ENCODE assay signal across 23 mouse cellular contexts in the genomic region with DNA sequence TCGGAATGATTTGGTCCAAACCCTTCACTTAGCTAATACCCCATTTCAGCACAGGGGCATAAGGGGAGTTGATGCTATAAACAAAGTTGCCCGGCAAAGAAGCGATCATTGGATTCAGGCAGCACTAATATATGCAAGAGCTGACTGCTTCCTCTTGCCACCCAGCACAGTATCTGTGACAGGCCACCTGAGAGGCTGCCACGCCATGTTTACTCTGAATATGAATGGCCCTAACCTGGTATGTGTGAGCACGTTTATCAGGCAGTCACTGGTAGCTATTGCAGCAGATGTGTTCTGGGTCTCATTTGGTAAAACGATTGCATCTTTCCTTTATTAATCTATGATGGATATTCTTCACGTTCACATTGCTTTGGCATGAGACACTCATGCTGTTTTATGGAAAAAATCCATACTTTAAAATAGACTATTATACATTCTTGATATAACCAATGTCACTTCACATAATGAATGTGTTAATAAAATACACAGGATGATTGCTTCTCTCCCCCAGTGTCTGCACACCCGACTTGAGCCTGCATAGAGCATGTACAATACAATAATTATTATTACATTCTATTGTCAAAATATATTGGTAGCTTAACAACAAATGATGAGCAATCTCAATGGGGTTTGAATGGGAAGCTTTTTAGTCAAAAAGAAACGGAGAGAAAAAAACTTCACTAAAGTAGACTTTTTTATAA.
DNase-seq lines count a peak whose midpoint lies in the region; ATAC-seq and TF ChIP-seq lines count a peak whose summit lies in the region.
"Had no signal": no experiment of that assay in that cellular context is flagged by ENCODE, and none has a peak within 500 bp of the region (broad histone marks: within the 10 kb centered on the region; RNA-seq: fewer than 3 reads in every experiment).

No protein-coding gene starts in this region.

- H3K27me3 ChIP-seq in hindbrain, embryonic 14.5 days (ENCODE audit: control insufficient read depth, insufficient read depth, low read length): no peaks in the 10 kb centered on the region
- H3K27me3 ChIP-seq in hindbrain, embryonic 10.5 days (ENCODE audit: insufficient read depth, poor library complexity, severe bottlenecking): no peaks in the 10 kb centered on the region
- H3K27me3 ChIP-seq in midbrain, embryonic 12.5 days: no peaks in the 10 kb centered on the region
- no peaks in the 10 kb centered on the region for H3K27me3 ChIP-seq in midbrain, embryonic 15.5 days (replicated peaks)
- H3K27me3 ChIP-seq: CH12.LX; embryonic facial prominence, embryonic 15.5 days; Patski had no signal

- H3K4me3 ChIP-seq in hindbrain, embryonic 14.5 days (replicated peaks; ENCODE audit: low read length): no peak overlapping the region
- no peak overlapping the region for H3K4me3 ChIP-seq in hindbrain, embryonic 10.5 days
- H3K4me3 ChIP-seq in midbrain, embryonic 12.5 days: no peak overlapping the region
- H3K4me3 ChIP-seq in midbrain, embryonic 15.5 days: no peak overlapping the region
- H3K4me3 ChIP-seq: embryonic facial prominence, embryonic 15.5 days; erythroblast, embryonic 14.5 days; forebrain, embryonic 10.5 days; heart, embryonic 10.5 days had no signal

- DNase-seq in hindbrain, embryonic 14.5 days (ENCODE audit: low spot score): no peak
- no peak for DNase-seq in hindbrain, embryonic 10.5 days (ENCODE audit: low spot score)
- DNase-seq in brain, embryonic 14.5 days (ENCODE audit: low read depth): peak; percentile 25
- no peak for DNase-seq in adrenal gland, postnatal 4 days (ENCODE audit: low spot score in 2 of 2)
- DNase-seq: adrenal gland, adult 2 months; adrenal gland, postnatal 25 days; cerebellum, adult 11 months; cerebellum, adult 8-10 months; cerebellum, postnatal 14 days; embryo, embryonic 11 days; gastrocnemius, postnatal 10 days; heart, adult 18-20 months; heart, postnatal 10 days; heart, postnatal 4 days had no signal

- no peaks in the 10 kb centered on the region for H3K36me3 ChIP-seq in hindbrain, embryonic 14.5 days (replicated peaks; ENCODE audit: control insufficient read depth, insufficient read depth)
- H3K36me3 ChIP-seq in hindbrain, embryonic 10.5 days: no peaks in the 10 kb centered on the region
- H3K36me3 ChIP-seq in midbrain, embryonic 12.5 days: no peaks in the 10 kb centered on the region
- H3K36me3 ChIP-seq in midbrain, embryonic 15.5 days (replicated peaks): no peaks in the 10 kb centered on the region
- H3K36me3 ChIP-seq: embryonic facial prominence, embryonic 15.5 days; forebrain, embryonic 10.5 days; heart, embryonic 10.5 days had no signal

- H3K4me2 ChIP-seq in hindbrain, embryonic 14.5 days (replicated peaks): no peak overlapping the region
- H3K4me2 ChIP-seq in midbrain, embryonic 12.5 days (replicated peaks): no peak overlapping the region
- H3K4me2 ChIP-seq in midbrain, embryonic 15.5 days: no peak overlapping the region
- H3K4me2 ChIP-seq: embryonic facial prominence, embryonic 15.5 days had no signal

- peak; percentile 53; the same call in 1 of the 2 replicates for ATAC-seq in hindbrain, embryonic 14.5 days (ENCODE audit: low FRiP score)
- 0 out of 2 replicates have a peak, but pooled peaks have one; percentile 38 for ATAC-seq in midbrain, embryonic 12.5 days (ENCODE audit: low FRiP score, low read depth)
- ATAC-seq in midbrain, embryonic 15.5 days (replicated peaks): no peak
- ATAC-seq: forebrain, embryonic 16.5 days; Patski had no signal

- no peak for TF ChIP-seq POLR2A in brain, embryonic 14.5 days (IDR thresholded peaks at IDR 0.05; ENCODE audit: borderline replicate concordance, extremely low read depth, insufficient read depth, insufficient read length, poor library complexity, severe bottlenecking)

- H3K9ac ChIP-seq in hindbrain, embryonic 14.5 days: no peak overlapping the region
- H3K9ac ChIP-seq in midbrain, embryonic 12.5 days (replicated peaks): no peak overlapping the region
- H3K9ac ChIP-seq in midbrain, embryonic 15.5 days: no peak overlapping the region
- H3K9ac ChIP-seq: embryonic facial prominence, embryonic 15.5 days had no signal

- no peak for TF ChIP-seq CTCF in brain, embryonic 14.5 days (IDR thresholded peaks at IDR 0.05; ENCODE audit: borderline replicate concordance, extremely low read depth, insufficient read depth, insufficient read length)

- peaks cover 4% of the 10 kb centered on the region; the same call in 1 of the 2 replicates for H3K9me3 ChIP-seq in hindbrain, embryonic 14.5 days (ENCODE audit: control insufficient read depth, low read length)
- no peaks in the 10 kb centered on the region for H3K9me3 ChIP-seq in hindbrain, embryonic 10.5 days
- no peaks in the 10 kb centered on the region for H3K9me3 ChIP-seq in midbrain, embryonic 12.5 days
- no peaks in the 10 kb centered on the region for H3K9me3 ChIP-seq in midbrain, embryonic 15.5 days
- H3K9me3 ChIP-seq: embryonic facial prominence, embryonic 15.5 days; heart, embryonic 10.5 days had no signal

- H3K4me1 ChIP-seq in hindbrain, embryonic 14.5 days (replicated peaks; ENCODE audit: control insufficient read depth, insufficient read depth, low read length): no peaks in the 10 kb centered on the region
- H3K4me1 ChIP-seq in hindbrain, embryonic 10.5 days (replicated peaks): no peaks in the 10 kb centered on the region
- no peaks in the 10 kb centered on the region for H3K4me1 ChIP-seq in midbrain, embryonic 12.5 days
- H3K4me1 ChIP-seq in midbrain, embryonic 15.5 days: no peaks in the 10 kb centered on the region
- H3K4me1 ChIP-seq: heart, embryonic 10.5 days had no signal

- WGBS in hindbrain, embryonic 14.5 days: 62% methylated on average over 9 of the region's 9 CpGs
- WGBS in hindbrain, embryonic 10.5 days: 85% methylated on average over 9 of the region's 9 CpGs
- 66% methylated on average over 9 of the region's 9 CpGs for WGBS in midbrain, embryonic 12.5 days
- WGBS in midbrain, embryonic 15.5 days: 63% methylated on average over 9 of the region's 9 CpGs

- no peak overlapping the region for H3K27ac ChIP-seq in hindbrain, embryonic 14.5 days
- no peak overlapping the region for H3K27ac ChIP-seq in hindbrain, embryonic 10.5 days
- no peak overlapping the region for H3K27ac ChIP-seq in midbrain, embryonic 12.5 days (replicated peaks)
- no peak overlapping the region for H3K27ac ChIP-seq in midbrain, embryonic 15.5 days
- H3K27ac ChIP-seq: embryonic facial prominence, embryonic 15.5 days; forebrain, embryonic 10.5 days; heart, embryonic 10.5 days had no signal
